Mouse (Mus musculus) forebrain, postnatal 0 days (tissue): Measurements from ENCODE around the gene D630039A03Rik. TPM values are rescaled to one million over a fixed set of nuclear protein-coding genes. Genes with fewer than 3 reads are reported as not detected.

ENCODE experiments used
- ATAC-seq: fragments of 200-750 bp; cut with Nextera tagmentation; 2 replicates; pipeline ENCODE4 v1.8.0; 2017; ENCODE audit warnings: mild to moderate bottlenecking, moderate library complexity
- DNase-seq: peaks from one replicate; pipeline ENCODE4 v3.0.0-alpha.2; 2015
- H3K27ac ChIP-seq: fragments of 300-500 bp; sonication (generic); 2 replicates; pipeline ENCODE4 v1.5.1; 2014; ENCODE audit warnings: low read depth, mild to moderate bottlenecking, antibody characterized with exemption, low read length, moderate library complexity, mixed read lengths
- H3K27me3 ChIP-seq: fragments of 300-500 bp; sonication (generic); 2 replicates; pipeline ENCODE4 v1.6.1; 2014; ENCODE audit warnings: mild to moderate bottlenecking, low read length, mixed read lengths; ENCODE audit not compliant: insufficient read depth
- H3K36me3 ChIP-seq: fragments of 300-500 bp; sonication (generic); 2 replicates; pipeline ENCODE4 v1.6.1; 2014; ENCODE audit warnings: mild to moderate bottlenecking, moderate library complexity; ENCODE audit not compliant: insufficient read depth
- H3K4me1 ChIP-seq: fragments of 300-500 bp; sonication (generic); 2 replicates; pipeline ENCODE4 v1.6.1; 2014; ENCODE audit warnings: antibody characterized with exemption; ENCODE audit not compliant: insufficient read depth
- H3K4me2 ChIP-seq: fragments of 300-500 bp; sonication (generic); 2 replicates; pipeline ENCODE4 v1.6.1; 2014; ENCODE audit warnings: low read depth, mild to moderate bottlenecking, moderate library complexity
- H3K4me3 ChIP-seq: fragments of 300-500 bp; sonication (generic); 2 replicates; pipeline ENCODE4 v1.5.1; 2014; ENCODE audit warnings: low read depth, low read length, mixed read lengths
- H3K9ac ChIP-seq: fragments of 300-500 bp; sonication (generic); 2 replicates; pipeline ENCODE4 v1.6.1; 2014; ENCODE audit warnings: mild to moderate bottlenecking
- H3K9me3 ChIP-seq: fragments of 300-500 bp; sonication (generic); 2 replicates; pipeline ENCODE4 v1.6.1; 2016; ENCODE audit warnings: low read length
- CTCF ChIP-seq: sonication (generic); IDR thresholded peaks from 2 replicates; pipeline ENCODE4 v1.5.1; 2016; ENCODE audit warnings: antibody characterized with exemption, control low read depth, low read depth
- WGBS: fragments of 180-500 bp; shearing (Covaris S2); extraction: QIAGEN DNeasy Blood & Tissue Kit; methylation state at CpG from one replicate; pipeline ENCODE4 v1.1.7; 2014; 5-methylcytosine and 5-hydroxymethylcytosine counted together
- polyA plus RNA-seq: library from polyadenylated mRNA; unstranded; fragments of >200 nt; fragmentation: Nextera tagmentation; extraction: Ambion mirVana; gene quantifications from 2 replicates; pipeline ENCODE4 v1.2.1, GENCODE M21; 2015
- total RNA-seq: library from RNA; depleted of rRNA; stranded (reverse); fragments of >200 nt; gene quantifications from 2 replicates; pipeline ENCODE4 v1.2.3, GENCODE M21; 2014

The D630039A03Rik gene
- total and polyA plus RNA-seq, 2 experiments from 2014 or later = 0.29 TPM; not detected in 1

DNA sequence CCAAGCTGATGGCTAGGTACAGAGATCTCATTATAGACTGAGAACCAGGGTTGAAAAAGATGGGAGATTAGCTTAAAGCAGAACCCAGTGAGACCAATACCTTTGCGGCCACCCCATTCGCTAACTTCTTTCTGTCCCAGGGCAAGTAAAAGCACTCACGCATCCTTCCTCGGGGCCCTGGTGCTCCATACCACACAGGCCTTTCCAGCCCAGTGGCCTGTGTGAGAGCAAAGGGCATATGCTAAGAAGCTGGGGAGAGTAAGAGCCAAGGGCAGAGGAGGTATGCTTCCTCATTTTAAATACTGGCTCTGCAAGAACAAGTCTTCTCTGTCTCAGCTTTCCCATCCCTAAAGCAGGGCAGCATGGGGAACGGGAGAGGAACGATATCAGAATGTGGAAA, 33.8 kb upstream of the D630039A03Rik start:
- no peak overlapping the region for H3K9ac ChIP-seq
- no peak overlapping the region for H3K4me2 ChIP-seq
- no peak overlapping the region for H3K4me3 ChIP-seq
- DNase-seq = no peak
- H3K36me3 ChIP-seq = peaks cover 53% of the 10 kb centered on the region
- WGBS = 94% methylated on average over 6 of the region's 6 CpGs
- no peaks in the 10 kb centered on the region for H3K9me3 ChIP-seq
- no peak for TF ChIP-seq CTCF
- ATAC-seq = no peak
- no peak overlapping the region for H3K27ac ChIP-seq
- H3K27me3 ChIP-seq = no peaks in the 10 kb centered on the region
- no peaks in the 10 kb centered on the region for H3K4me1 ChIP-seq

DNA sequence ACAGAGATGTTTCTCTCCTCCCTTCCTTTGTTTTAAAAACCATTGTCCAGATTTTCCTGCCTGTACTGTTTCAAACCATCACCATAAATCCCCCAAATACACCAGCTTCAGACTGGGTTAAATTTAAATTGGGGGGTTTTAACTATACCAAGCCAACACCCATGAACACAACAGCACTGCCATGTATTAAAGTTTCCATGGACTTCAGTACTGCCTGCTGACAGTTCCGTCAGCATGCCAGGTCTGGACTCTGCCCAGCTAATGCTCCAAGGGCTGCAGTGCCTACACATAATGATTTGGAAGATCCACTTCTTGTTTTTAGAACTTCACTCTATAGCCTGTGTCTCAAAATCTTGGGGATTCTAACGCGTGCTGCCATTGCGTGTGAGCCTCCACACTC, 31.4 kb upstream of the D630039A03Rik start:
- H3K4me1 ChIP-seq = no peaks in the 10 kb centered on the region
- H3K27ac ChIP-seq = no peak overlapping the region
- DNase-seq (no peak), ATAC-seq (no peak)
- no peaks in the 10 kb centered on the region for H3K27me3 ChIP-seq
- peaks cover 68% of the 10 kb centered on the region for H3K36me3 ChIP-seq
- H3K9ac ChIP-seq = no peak overlapping the region
- no peak overlapping the region for H3K4me3 ChIP-seq
- H3K9me3 ChIP-seq = no peaks in the 10 kb centered on the region
- H3K4me2 ChIP-seq = no peak overlapping the region
- no peak for TF ChIP-seq CTCF
- WGBS = 94% methylated on average over 4 of the region's 4 CpGs

DNA sequence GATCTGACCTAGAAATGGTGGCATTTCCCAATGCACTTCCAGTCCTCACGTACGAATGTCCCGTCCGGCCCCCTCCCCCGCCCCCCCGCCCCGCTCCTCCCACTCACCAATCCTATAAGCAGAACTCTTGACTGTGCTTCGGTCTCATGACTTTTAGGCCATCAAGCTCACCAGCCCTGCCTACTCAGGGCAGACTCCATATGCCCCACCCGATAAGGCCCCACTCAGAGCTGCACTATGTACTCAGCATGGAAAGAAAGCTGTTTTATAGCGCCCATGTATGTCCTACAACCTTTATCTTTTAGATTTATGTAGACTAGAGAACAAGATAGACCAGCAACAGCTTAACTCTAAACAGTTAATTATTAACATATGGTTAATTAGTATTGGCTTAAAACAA, 30.9 kb upstream of the D630039A03Rik start:
- no peak for DNase-seq
- H3K36me3 ChIP-seq = peaks cover 71% of the 10 kb centered on the region
- H3K4me1 ChIP-seq = no peaks in the 10 kb centered on the region
- no peaks in the 10 kb centered on the region for H3K9me3 ChIP-seq
- no peak for ATAC-seq
- H3K27ac ChIP-seq = no peak overlapping the region
- 88% methylated on average over 10 of the region's 10 CpGs for WGBS
- no peaks in the 10 kb centered on the region for H3K27me3 ChIP-seq
- H3K4me2 ChIP-seq = no peak overlapping the region
- no peak for TF ChIP-seq CTCF
- H3K4me3 ChIP-seq = no peak overlapping the region
- H3K9ac ChIP-seq = no peak overlapping the region

DNA sequence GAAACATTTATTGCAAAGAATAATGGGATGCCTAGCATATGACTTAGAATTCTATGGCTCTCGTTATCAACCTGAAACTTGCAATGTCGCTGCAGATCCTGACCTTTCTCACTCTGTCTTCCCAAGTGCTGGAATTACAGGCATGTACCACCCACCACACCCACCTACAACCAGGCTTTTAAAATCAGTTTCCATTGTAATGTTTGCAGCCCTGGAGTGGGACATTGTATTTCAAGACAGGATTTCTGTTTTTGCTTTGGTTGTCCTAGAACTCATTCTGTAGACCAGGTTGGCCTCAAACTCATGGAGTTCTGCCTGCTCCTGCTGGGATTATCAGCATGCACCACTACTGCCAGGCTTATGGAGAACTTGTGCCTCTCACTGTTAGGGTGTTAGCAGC, 26.8 kb upstream of the D630039A03Rik start:
- no peaks in the 10 kb centered on the region for H3K27me3 ChIP-seq
- H3K4me2 ChIP-seq = no peak overlapping the region
- ATAC-seq = no peak
- no peak overlapping the region for H3K9ac ChIP-seq
- no peaks in the 10 kb centered on the region for H3K4me1 ChIP-seq
- no peak overlapping the region for H3K4me3 ChIP-seq
- 91% methylated on average over 2 of the region's 2 CpGs for WGBS
- H3K27ac ChIP-seq = no peak overlapping the region
- no peaks in the 10 kb centered on the region for H3K9me3 ChIP-seq
- TF ChIP-seq CTCF = no peak
- H3K36me3 ChIP-seq = peaks cover 42% of the 10 kb centered on the region
- no peak for DNase-seq

DNA sequence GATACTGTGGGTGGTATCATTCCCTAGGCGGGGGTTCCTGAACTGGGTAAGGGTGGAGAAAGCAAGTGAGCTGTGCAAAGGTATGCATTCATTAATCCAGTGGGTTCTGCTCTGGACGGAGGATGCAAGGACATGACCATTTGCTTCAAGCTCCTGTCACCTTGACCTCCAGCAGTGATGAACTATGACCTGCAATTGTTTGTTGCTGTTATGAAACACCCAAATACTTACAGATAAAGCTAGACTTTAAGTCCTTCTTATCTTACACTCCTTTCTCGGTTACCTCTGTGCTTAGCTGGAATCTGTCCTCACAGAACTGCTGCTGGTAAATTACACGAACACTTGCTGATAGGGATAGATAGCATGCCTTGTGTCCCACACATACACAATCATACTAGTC, 24.5 kb upstream of the D630039A03Rik start:
- H3K9ac ChIP-seq = no peak overlapping the region
- no peaks in the 10 kb centered on the region for H3K4me1 ChIP-seq
- DNase-seq = no peak
- TF ChIP-seq CTCF = no peak
- H3K27me3 ChIP-seq = no peaks in the 10 kb centered on the region
- no peak overlapping the region for H3K4me3 ChIP-seq
- 92% methylated on average over 4 of the region's 4 CpGs for WGBS
- no peak overlapping the region for H3K27ac ChIP-seq
- H3K4me2 ChIP-seq = no peak overlapping the region
- ATAC-seq = no peak
- H3K9me3 ChIP-seq = no peaks in the 10 kb centered on the region
- peaks cover 25% of the 10 kb centered on the region for H3K36me3 ChIP-seq

DNA sequence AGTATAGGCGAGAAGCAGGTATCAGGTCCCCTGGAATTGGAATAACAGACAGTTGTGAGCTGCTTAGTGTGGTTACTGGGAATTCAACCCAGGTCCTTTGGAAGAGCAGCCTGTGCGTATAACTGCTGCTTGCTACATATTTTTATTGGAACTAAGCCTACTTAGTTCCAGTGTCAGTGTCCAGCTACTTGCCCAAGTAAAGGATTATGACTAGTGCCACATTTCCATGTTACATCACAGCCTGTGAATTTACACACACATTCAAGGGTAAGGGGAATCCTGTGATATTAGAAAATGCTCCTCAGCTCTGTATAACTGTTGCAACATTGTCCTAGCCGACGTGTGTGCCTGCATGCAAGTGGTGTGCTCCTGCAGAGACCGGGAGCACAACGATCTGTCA, 21.2 kb upstream of the D630039A03Rik start:
- H3K27ac ChIP-seq = no peak overlapping the region
- no peak overlapping the region for H3K9ac ChIP-seq
- 90% methylated on average over 6 of the region's 6 CpGs for WGBS

DNA sequence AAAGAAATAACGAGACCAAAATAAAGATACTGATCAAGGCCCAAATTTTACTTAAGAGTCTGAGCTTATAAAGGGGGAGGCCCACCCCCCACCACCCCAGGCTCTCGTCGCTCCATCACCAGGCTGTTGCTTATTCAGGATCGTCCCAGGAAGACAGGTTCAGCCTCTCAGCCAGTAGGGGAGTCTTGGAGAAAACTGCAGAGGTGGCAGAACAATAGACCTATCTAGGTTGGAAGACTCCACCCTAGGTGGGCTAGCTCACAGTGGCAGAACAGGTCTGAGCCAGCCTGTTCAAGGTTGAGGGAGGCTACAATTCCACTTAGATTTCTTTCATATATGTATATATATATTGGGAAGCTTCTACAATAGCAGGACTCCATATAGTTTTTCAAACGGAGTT, 18.1 kb upstream of the D630039A03Rik start:
- Histone ChIP-seq H3K4me2 (no peak overlapping the region), H3K4me1 (no peaks in the 10 kb centered on the region), H3K36me3 (no peaks in the 10 kb centered on the region), H3K27ac (no peak overlapping the region), H3K9me3 (no peaks in the 10 kb centered on the region), H3K4me3 (no peak overlapping the region), H3K9ac (no peak overlapping the region), H3K27me3 (no peaks in the 10 kb centered on the region)
- no peak for TF ChIP-seq CTCF
- 84% methylated on average over 5 of the region's 5 CpGs for WGBS
- ATAC-seq (no peak), DNase-seq (no peak)

More for the DNA sequence above, 21.2 kb upstream of the D630039A03Rik start:
- no peak for ATAC-seq
- DNase-seq = no peak
- Histone ChIP-seq H3K4me2 (no peak overlapping the region), H3K4me1 (no peaks in the 10 kb centered on the region), H3K9me3 (no peaks in the 10 kb centered on the region), H3K27me3 (no peaks in the 10 kb centered on the region), H3K4me3 (no peak overlapping the region), H3K36me3 (peaks cover 2% of the 10 kb centered on the region; the same call in 1 of the 2 replicates)
- TF ChIP-seq CTCF = no peak
